Mouse (Mus musculus) ES-E14 (cell line): Measurements from ENCODE around the gene Fermt2.

Experiments used
- CHD2 ChIP-seq: IDR thresholded peaks from 2 replicates; pipeline ENCODE4 v1.6.1; 2014; ENCODE audit warnings: mild to moderate bottlenecking, low read depth, low read length, inconsistent platforms
- ZC3H11A ChIP-seq: IDR thresholded peaks from 2 replicates; pipeline ENCODE4 v1.6.1; 2012; ENCODE audit warnings: low read depth, mild to moderate bottlenecking, inconsistent platforms, low read length, borderline replicate concordance

DNA sequence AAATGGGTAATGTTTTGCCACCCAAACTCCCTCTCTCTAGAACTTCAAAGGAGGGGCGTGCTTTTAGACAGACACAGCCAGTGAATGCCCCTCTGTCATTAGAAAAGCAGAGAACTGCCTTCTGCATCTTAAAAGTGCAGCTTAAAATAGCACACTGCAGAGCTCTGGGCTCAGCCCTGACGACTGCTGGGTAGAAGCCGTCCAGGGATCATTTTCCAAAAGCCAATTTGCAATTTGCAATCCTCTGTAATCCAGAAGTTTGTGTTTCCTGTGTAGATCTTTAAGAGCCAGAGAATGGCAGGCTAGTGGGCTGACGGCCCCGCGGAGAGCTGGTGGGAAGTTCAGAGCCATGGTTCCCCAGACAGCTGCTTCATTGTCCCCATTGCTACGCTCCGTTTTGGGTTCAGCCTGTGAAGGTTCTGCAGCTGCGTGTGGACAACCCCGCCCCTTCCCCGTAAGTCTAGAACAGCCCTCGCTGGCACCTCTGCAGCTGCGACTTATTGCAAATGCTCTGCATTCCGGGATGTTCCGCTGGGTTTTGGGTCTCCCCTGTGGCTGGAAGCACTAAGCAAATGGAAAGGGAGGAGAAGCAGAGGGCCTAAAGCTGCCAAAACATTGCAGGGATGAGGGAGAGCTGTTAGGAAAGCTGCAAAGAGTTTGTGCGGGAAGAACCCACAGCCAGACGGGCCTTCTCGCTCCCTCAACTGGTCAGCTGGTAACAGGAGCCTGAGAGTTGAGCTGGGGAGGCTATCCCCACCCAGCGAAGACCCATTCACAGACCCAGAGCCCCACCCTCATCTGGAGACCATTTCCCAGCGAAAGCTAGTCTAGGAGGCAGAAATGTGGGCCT, 35.5 kb upstream of the Fermt2 start:
- TF ChIP-seq CHD2 (no peak), ZC3H11A (no peak)
